ENCODE assay signal across 34 mouse cellular contexts in the genomic region with DNA sequence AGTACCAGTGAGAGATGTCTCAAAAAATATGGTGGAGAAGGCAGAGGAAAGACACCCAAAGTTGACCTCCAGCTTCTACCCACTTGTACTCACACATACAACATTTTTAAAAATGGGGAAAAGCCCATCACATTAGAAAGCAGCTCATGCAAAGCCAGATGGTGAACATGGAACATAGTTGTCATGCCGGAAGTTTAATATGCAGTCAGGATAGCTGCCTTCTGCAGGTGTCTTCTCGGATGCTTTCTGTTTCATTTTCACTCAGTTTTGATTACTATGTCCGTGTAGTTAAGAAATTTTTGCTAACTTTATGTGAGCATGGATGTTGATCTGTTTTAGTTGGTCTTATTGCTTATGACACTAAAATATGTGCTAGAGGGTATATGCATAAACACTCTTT. TPM values are rescaled to one million over a fixed set of nuclear protein-coding genes. Genes with fewer than 3 reads are reported as not detected.
DNase-seq lines count a peak whose midpoint lies in the region; ATAC-seq and TF ChIP-seq lines count a peak whose summit lies in the region.
"Had no signal": no experiment of that assay in that cellular context is flagged by ENCODE, and none has a peak within 500 bp of the region (broad histone marks: within the 10 kb centered on the region; RNA-seq: fewer than 3 reads in every experiment).

No protein-coding gene starts in this region.

- WGBS in small intestine, adult 2 months = 22% methylated on average over 3 of the region's 3 CpGs
- 85% methylated on average over 3 of the region's 3 CpGs for WGBS in intestine, embryonic 15.5 days

- peak overlapping the region; percentile 40 for H3K27ac ChIP-seq in small intestine, adult 2 months (ENCODE audit: insufficient read depth, low read depth, low read length)
- no peak overlapping the region for H3K27ac ChIP-seq in intestine, embryonic 15.5 days
- H3K27ac ChIP-seq: embryonic facial prominence, embryonic 10.5 days; embryonic facial prominence, embryonic 15.5 days; forebrain, embryonic 12.5 days; heart, embryonic 10.5 days; hindbrain, embryonic 14.5 days; limb, embryonic 10.5 days; limb, embryonic 15.5 days; liver, embryonic 13.5 days; midbrain, embryonic 12.5 days; neural tube, embryonic 13.5 days had no signal

- peak; percentile 19 to 21 for DNase-seq in spleen, postnatal 36 days (ENCODE audit: low spot score in 2 of 2)
- DNase-seq in spleen, postnatal 4 days (ENCODE audit: low spot score in 2 of 2) = no peak
- DNase-seq in CD4-positive helper T cell, adult 2 months (ENCODE audit: low read depth, low spot score) = peak; percentile 79
- no peak for DNase-seq in embryo, embryonic 9.5 days (ENCODE audit: extremely low spot score)
- DNase-seq in frontal cortex, postnatal 36 days (ENCODE audit: low spot score in 2 of 2) = no peak
- DNase-seq: adrenal gland, adult 8-10 months; cerebellum, adult 2 months; cerebellum, postnatal 14 days; forebrain, postnatal 0 days; gastrocnemius, postnatal 10 days; kidney, adult 2 months; kidney, postnatal 36 days; layer of hippocampus, postnatal 36 days; liver, embryonic 13.5 days; lung, postnatal 4 days; retina, postnatal 1 day; right cerebral cortex, postnatal 14 days; spleen, adult 18-20 months; thymus, adult 18-20 months had no signal

- TF ChIP-seq POLR2A in small intestine, adult 2 months (IDR thresholded peaks at IDR 0.05; ENCODE audit: low read depth, low read length) = no peak

- no peak for TF ChIP-seq CTCF in small intestine, adult 2 months (IDR thresholded peaks at IDR 0.05; ENCODE audit: extremely low read depth, insufficient read length, insufficient replicate concordance, low read depth, low read length)

- no peaks in the 10 kb centered on the region for H3K9me3 ChIP-seq in intestine, embryonic 15.5 days
- H3K9me3 ChIP-seq: embryonic facial prominence, embryonic 10.5 days; embryonic facial prominence, embryonic 15.5 days; forebrain, embryonic 12.5 days; heart, embryonic 10.5 days; limb, embryonic 10.5 days; limb, embryonic 15.5 days; liver, embryonic 13.5 days; megakaryocyte, embryonic 14.5 days; midbrain, embryonic 12.5 days; neural tube, embryonic 13.5 days had no signal

- ATAC-seq in activated CD4-positive, CD25-positive, alpha-beta regulatory T cell, adult 4 months = peak; percentile 93
- no peak for ATAC-seq in intestine, embryonic 15.5 days
- ATAC-seq: forebrain, postnatal 0 days; lung, postnatal 0 days had no signal

- H3K36me3 ChIP-seq in small intestine, adult 2 months (ENCODE audit: control insufficient read depth, insufficient read depth, low read length) = no peaks in the 10 kb centered on the region
- no peaks in the 10 kb centered on the region for H3K36me3 ChIP-seq in intestine, embryonic 15.5 days
- H3K36me3 ChIP-seq: embryonic facial prominence, embryonic 10.5 days; embryonic facial prominence, embryonic 15.5 days; forebrain, embryonic 12.5 days; heart, embryonic 10.5 days; limb, embryonic 10.5 days; limb, embryonic 15.5 days; liver, embryonic 13.5 days; midbrain, embryonic 12.5 days; neural tube, embryonic 13.5 days had no signal

- no peak overlapping the region for H3K9ac ChIP-seq in intestine, embryonic 15.5 days
- H3K9ac ChIP-seq: embryonic facial prominence, embryonic 15.5 days; forebrain, embryonic 12.5 days; forebrain, postnatal 0 days; hindbrain, embryonic 14.5 days; limb, embryonic 15.5 days; liver, embryonic 13.5 days; midbrain, embryonic 12.5 days; neural tube, embryonic 13.5 days had no signal

- peaks cover 4% of the 10 kb centered on the region; the same call in 1 of the 2 replicates for H3K4me1 ChIP-seq in small intestine, adult 2 months (ENCODE audit: control insufficient read depth, insufficient read depth, insufficient read length, low read length)
- H3K4me1 ChIP-seq in intestine, embryonic 15.5 days (replicated peaks) = no peaks in the 10 kb centered on the region
- H3K4me1 ChIP-seq: embryonic facial prominence, embryonic 15.5 days; limb, embryonic 10.5 days; limb, embryonic 15.5 days had no signal

- H3K4me2 ChIP-seq in intestine, embryonic 15.5 days (replicated peaks) = no peak overlapping the region
- H3K4me2 ChIP-seq: embryonic facial prominence, embryonic 15.5 days; forebrain, embryonic 12.5 days; hindbrain, embryonic 14.5 days; limb, embryonic 15.5 days; liver, embryonic 13.5 days; midbrain, embryonic 12.5 days; neural tube, embryonic 13.5 days had no signal

- H3K4me3 ChIP-seq in small intestine, adult 2 months (ENCODE audit: low read depth, low read length) = no peak overlapping the region
- no peak overlapping the region for H3K4me3 ChIP-seq in intestine, embryonic 15.5 days (replicated peaks)
- H3K4me3 ChIP-seq: embryonic facial prominence, embryonic 10.5 days; embryonic facial prominence, embryonic 15.5 days; forebrain, embryonic 12.5 days; heart, embryonic 10.5 days; limb, embryonic 10.5 days; limb, embryonic 15.5 days; liver, embryonic 13.5 days; megakaryocyte, embryonic 14.5 days; midbrain, embryonic 12.5 days; myocyte; neural tube, embryonic 13.5 days had no signal

- no peaks in the 10 kb centered on the region for H3K27me3 ChIP-seq in small intestine, adult 2 months (ENCODE audit: control insufficient read depth, insufficient read depth, low read length)
- H3K27me3 ChIP-seq in intestine, embryonic 15.5 days (replicated peaks) = no peaks in the 10 kb centered on the region
- H3K27me3 ChIP-seq: embryonic facial prominence, embryonic 15.5 days; forebrain, embryonic 12.5 days; limb, embryonic 15.5 days; liver, embryonic 13.5 days; megakaryocyte, embryonic 14.5 days; midbrain, embryonic 12.5 days; neural tube, embryonic 13.5 days had no signal

RNA-seq across cellular contexts. Expression of gene Tnrc6b, which starts 24.2 kb away (rescaled TPM):
- polyA plus RNA-seq in activated CD4-positive, CD25-positive, alpha-beta regulatory T cell, adult 4 months (2017; shearing (Covaris generic)) = 10 to 100 TPM; 35.6 to 58.6 TPM
- 7.5 and 13.3 TPM in 2 replicates for polyA plus RNA-seq in small intestine, adult 2 months (2012; rRNA removed)
- polyA plus RNA-seq in intestine, embryonic 15.5 days (2015; fragmentation: Nextera tagmentation; extraction: Ambion mirVana) = 19.8 and 20.7 TPM in 2 replicates

Comparison
In these comparisons a context has a peak if more than half of its experiments do, and no peak if none do; other contexts are left out.
1. DNase-seq: peak in spleen, postnatal 36 days (2 of 2) and CD4-positive helper T cell, adult 2 months (single experiment); none in spleen, postnatal 4 days (0 of 2), embryo, embryonic 9.5 days (single experiment) and frontal cortex, postnatal 36 days (0 of 2).